Mouse (Mus musculus): Measurements from ENCODE around the gene Trak1.

DNA sequence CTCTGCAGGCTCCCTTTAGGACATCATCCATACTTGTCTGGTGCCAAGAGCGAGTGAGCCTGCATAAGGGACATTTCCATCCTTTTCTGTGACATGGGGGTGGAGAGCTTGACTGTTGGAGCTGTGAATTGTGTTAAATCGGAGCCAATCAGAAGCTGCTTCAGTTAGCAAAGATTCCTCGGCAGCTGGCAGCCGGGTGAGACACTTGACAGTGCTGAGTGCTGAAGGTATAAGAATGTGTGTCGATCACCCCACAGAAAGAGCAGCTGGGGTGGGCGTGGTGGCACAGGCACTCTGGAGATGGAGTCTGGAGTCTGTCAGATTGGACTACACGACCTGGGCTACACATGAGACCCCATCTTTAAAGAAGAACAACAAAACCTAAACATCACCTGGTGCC is 13.2 kb downstream of the Trak1 start:
- TF ChIP-seq CTCF (IDR thresholded peaks at IDR 0.05; ENCODE audit: low read depth) (no peak), EP300 (IDR thresholded peaks at IDR 0.05; ENCODE audit: low read depth) (no peak)

Measured in liver, embryonic 14.5 days (tissue).